Mouse (Mus musculus): ENCODE measurements at regions not wholly inside any gene's neighbourhood (a gene's known extent, or its start where the extent isn't known, plus 50 kb on each side); places are given as distances from the start of the nearest gene placed in this dataset.
"Not testable (repeated sequence)": the region's sequence is repeated elsewhere in the genome, so short reads cannot be mapped to it uniquely, and the experiment has no call there.

- DNase-seq (ENCODE audit: inconsistent age in 2 of 2, low spot score in 1 of 2): peak; percentile 88 to 95
Observed at GRCm38 (mm10) chr13:74563483-74564330, 69.9 kb upstream of the Zfp825 start.

GRCm38 (mm10) chr13:74564331-74564727, 70.5 kb upstream of the Zfp825 start:
- DNase-seq (ENCODE audit: inconsistent age in 2 of 2, low spot score in 1 of 2): not testable (repeated sequence)

GRCm38 (mm10) chr13:74569967-74570366, 69.4 kb upstream of the Erap1 start:
- DNase-seq (ENCODE audit: inconsistent age in 2 of 2, low spot score in 1 of 2): peak; percentile 31 to 77

Data from adrenal gland, adult (tissue).